Mouse (Mus musculus) testis, adult 2 months (tissue): Measurements from ENCODE around the gene Zscan12. TPM values are rescaled to one million over a fixed set of nuclear protein-coding genes. Genes with fewer than 3 reads are reported as not detected.

ENCODE experiments used
- H3K27ac ChIP-seq: fragments of 200-500 bp; 2 replicates; pipeline ENCODE4 v1.5.1; 2012; ENCODE audit warnings: low read depth, low read length; ENCODE audit not compliant: control insufficient read depth, insufficient read depth
- H3K27me3 ChIP-seq: fragments of 200-500 bp; 2 replicates; pipeline ENCODE4 v1.6.1; 2012; ENCODE audit warnings: mild to moderate bottlenecking, low read length, moderate library complexity; ENCODE audit not compliant: control insufficient read depth, insufficient read depth
- H3K36me3 ChIP-seq: fragments of 200-500 bp; 2 replicates; pipeline ENCODE4 v1.6.1; 2012; ENCODE audit warnings: mild to moderate bottlenecking, low read length; ENCODE audit not compliant: control insufficient read depth, insufficient read depth
- H3K4me1 ChIP-seq: fragments of 200-500 bp; 2 replicates; pipeline ENCODE4 v1.6.1; 2012; ENCODE audit warnings: low read length; ENCODE audit not compliant: control insufficient read depth, insufficient read depth
- H3K4me3 ChIP-seq: fragments of 200-500 bp; 2 replicates; pipeline ENCODE4 v1.5.1; 2012; ENCODE audit warnings: low read depth, mild to moderate bottlenecking, low read length, moderate library complexity, mixed read lengths; ENCODE audit not compliant: control insufficient read depth
- CTCF ChIP-seq: fragments of 200-500 bp; IDR thresholded peaks from 2 replicates; pipeline ENCODE4 v1.5.1; 2012; ENCODE audit warnings: low read depth, mild to moderate bottlenecking, inconsistent platforms, low read length, moderate library complexity; ENCODE audit not compliant: control insufficient read depth, insufficient read depth, insufficient replicate concordance
- POLR2A ChIP-seq: fragments of 200-500 bp; IDR thresholded peaks from 2 replicates; pipeline ENCODE4 v1.6.1; 2012; ENCODE audit warnings: low read depth, mild to moderate bottlenecking, inconsistent platforms, low read length, moderate library complexity; ENCODE audit not compliant: control insufficient read depth
- polyA plus RNA-seq: library from polyadenylated mRNA; depleted of rRNA; stranded (reverse); fragments of >200 nt; gene quantifications from 2 replicates; pipeline ENCODE4 v1.2.3, GENCODE M21; 2012; rRNA removed

Zscan12 gene
- polyA plus RNA-seq, 1 experiment: 14.6 TPM

DNA sequence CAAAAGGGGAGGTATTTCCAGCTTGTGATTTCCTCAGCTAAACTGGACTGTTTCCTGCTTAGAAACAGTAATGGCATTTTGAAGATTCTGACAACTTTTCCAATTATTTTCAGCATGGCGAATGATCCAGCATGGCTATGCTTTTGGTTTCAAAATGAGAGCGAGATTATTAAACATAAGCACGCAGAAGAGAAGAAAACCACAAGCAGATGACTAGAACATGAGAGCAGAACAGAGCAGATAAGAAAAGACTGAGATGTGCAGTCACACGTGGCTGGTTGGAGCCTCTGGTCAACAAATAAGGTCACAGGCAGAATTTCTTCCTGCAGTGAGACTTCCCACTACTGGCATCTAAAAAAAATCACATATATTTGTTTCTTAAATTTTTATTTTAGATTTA is 52.6 kb downstream of the Zscan12 start:
- Histone ChIP-seq H3K36me3 (no peaks in the 10 kb centered on the region), H3K27me3 (no peaks in the 10 kb centered on the region), H3K4me1 (peaks cover 4% of the 10 kb centered on the region; the same call in 1 of the 2 replicates), H3K4me3 (no peak overlapping the region), H3K27ac (no peak overlapping the region)
- TF ChIP-seq POLR2A (no peak), CTCF (no peak)

GRCm38 (mm10) chr13:21415750-21416149 is 53.1 kb downstream of the Zscan12 start:
- H3K4me1 ChIP-seq: peaks cover 4% of the 10 kb centered on the region; the same call in 1 of the 2 replicates
- H3K36me3 ChIP-seq: no peaks in the 10 kb centered on the region
- H3K27ac ChIP-seq: no peak overlapping the region
- TF ChIP-seq CTCF (no peak), POLR2A (no peak)
- no peaks in the 10 kb centered on the region for H3K27me3 ChIP-seq
- H3K4me3 ChIP-seq: no peak overlapping the region

- no peak for TF ChIP-seq POLR2A
- TF ChIP-seq CTCF: no peak
- Histone ChIP-seq H3K4me3 (no peak overlapping the region), H3K36me3 (no peaks in the 10 kb centered on the region; the same call in 1 of the 2 replicates), H3K27me3 (no peaks in the 10 kb centered on the region), H3K4me1 (peaks cover 4% of the 10 kb centered on the region; the same call in 1 of the 2 replicates), H3K27ac (no peak overlapping the region)
These were observed 54.8 kb downstream of the Zscan12 start for GRCm38 (mm10) chr13:21417298-21418010.

GRCm38 (mm10) chr13:21418865-21419264 is 56.2 kb downstream of the Zscan12 start:
- Histone ChIP-seq H3K4me1 (peaks cover 4% of the 10 kb centered on the region; the same call in 1 of the 2 replicates), H3K27me3 (no peaks in the 10 kb centered on the region), H3K27ac (no peak overlapping the region), H3K36me3 (no peaks in the 10 kb centered on the region; the same call in 1 of the 2 replicates), H3K4me3 (no peak overlapping the region)
- TF ChIP-seq CTCF: no peak
- no peak for TF ChIP-seq POLR2A

Other genes with a start within 250 kb of the Zscan12 start
- gene Olfr263, start 233.2 kb upstream of the Zscan12 start, polyA plus RNA-seq: not detected in 2 replicates
- gene Olfr1368, start 217.0 kb upstream of the Zscan12 start, polyA plus RNA-seq: 0.10 TPM in 1 of 2 replicates, not detected in the other
- gene Trim27, start 183.4 kb upstream of the Zscan12 start, polyA plus RNA-seq: 142 and 149 TPM in 2 replicates
- gene Gpx5, start 70.1 kb upstream of the Zscan12 start, polyA plus RNA-seq: 0.63 TPM in 1 of 2 replicates, not detected in the other
- 73.9 and 120 TPM in 2 replicates for gene Gpx6, start 50.7 kb upstream of the Zscan12 start, polyA plus RNA-seq
- not detected in 2 replicates for gene Olfr1367, start 15.9 kb upstream of the Zscan12 start, polyA plus RNA-seq
- gene Zkscan3, start 39.9 kb downstream of the Zscan12 start, polyA plus RNA-seq: 9.3 and 10.2 TPM in 2 replicates
- 5.2 and 5.5 TPM in 2 replicates for gene Pgbd1, start 78.2 kb downstream of the Zscan12 start, polyA plus RNA-seq
- 4.9 and 5.2 TPM in 2 replicates for gene Zscan26, start 90.9 kb downstream of the Zscan12 start, polyA plus RNA-seq
- gene Nkapl, start 105.7 kb downstream of the Zscan12 start, polyA plus RNA-seq: 32.4 and 38.1 TPM in 2 replicates
- 0.18 and 0.23 TPM in 2 replicates for gene Zkscan4, start 116.1 kb downstream of the Zscan12 start, polyA plus RNA-seq
- gene Gm10065, start 116.6 kb downstream of the Zscan12 start, polyA plus RNA-seq: not detected in 2 replicates
- 2.8 and 3.2 TPM in 2 replicates for gene AK157302, start 132.4 kb downstream of the Zscan12 start, polyA plus RNA-seq
- gene Gm11273, start 138.6 kb downstream of the Zscan12 start, polyA plus RNA-seq: 6.4 and 6.6 TPM in 2 replicates
- 1.3 and 1.7 TPM in 2 replicates for gene Zkscan8, start 168.3 kb downstream of the Zscan12 start, polyA plus RNA-seq
- not detected in 2 replicates for gene Olfr1366, start 180.0 kb downstream of the Zscan12 start, polyA plus RNA-seq
- not detected in 2 replicates for gene Olfr1535, start 197.1 kb downstream of the Zscan12 start, polyA plus RNA-seq
- gene Olfr1364, start 218.9 kb downstream of the Zscan12 start, polyA plus RNA-seq: not detected in 2 replicates